Mouse (Mus musculus): Measurements from ENCODE around the gene Itpr2. TPM values are rescaled to one million over a fixed set of nuclear protein-coding genes. Genes with fewer than 3 reads are reported as not detected.

Itpr2 gene
- polyA plus RNA-seq, 1 experiment from 2014 or later, result 31.2 TPM

DNA sequence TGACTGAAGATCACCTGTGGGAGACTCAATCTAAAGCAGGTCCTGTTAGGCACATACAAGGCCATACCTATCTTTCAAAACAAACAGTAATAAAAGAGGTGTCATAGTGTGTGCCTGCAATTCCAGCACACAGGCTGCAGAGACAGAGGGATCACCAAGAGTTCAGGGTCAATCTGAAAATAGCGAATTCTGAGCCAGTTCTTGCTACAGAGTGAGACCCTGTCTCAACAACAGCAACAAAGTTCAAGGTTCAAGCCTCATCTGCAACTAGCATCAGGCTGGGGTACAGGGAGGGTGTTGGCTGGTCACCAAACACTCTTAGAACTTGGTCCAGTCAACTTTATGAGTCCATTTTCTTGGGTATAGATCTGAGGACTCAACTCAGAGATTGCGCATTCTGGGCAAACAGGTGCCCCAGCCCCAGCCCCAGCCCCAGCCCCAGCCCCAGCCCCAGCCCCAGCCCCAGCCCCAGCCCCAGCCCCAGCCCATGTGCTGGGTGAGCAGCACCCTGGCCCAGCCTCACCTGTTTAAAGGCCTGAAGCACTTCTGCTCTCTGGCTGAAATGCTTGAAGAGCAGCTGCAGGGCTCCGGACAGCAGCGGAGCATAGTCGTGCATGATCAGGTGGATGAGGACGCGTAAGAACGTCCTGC lies 155.4 kb downstream of the Itpr2 start:
- Histone ChIP-seq H3K4me1 (peaks cover 10% of the 10 kb centered on the region), H3K27me3 (replicated peaks) (no peaks in the 10 kb centered on the region), H3K4me2 (no peak overlapping the region), H3K4me3 (no peak overlapping the region), H3K36me3 (peaks cover 56% of the 10 kb centered on the region), H3K9ac (no peak overlapping the region), H3K27ac (replicated peaks) (no peak overlapping the region), H3K9me3 (no peaks in the 10 kb centered on the region)
- WGBS, result 88% methylated on average over 8 of the region's 8 CpGs
- ATAC-seq (ENCODE audit: extremely low read depth, insufficient number of reproducible peaks, low FRiP score, low TSS enrichment), result no peak

- no peak overlapping the region for H3K4me2 ChIP-seq
- peaks cover 45% of the 10 kb centered on the region for H3K36me3 ChIP-seq
- no peaks in the 10 kb centered on the region for H3K9me3 ChIP-seq
- 86% methylated on average over 3 of the region's 3 CpGs for WGBS
- H3K4me1 ChIP-seq, result peaks cover 10% of the 10 kb centered on the region
- H3K27me3 ChIP-seq (replicated peaks), result no peaks in the 10 kb centered on the region
- H3K27ac ChIP-seq (replicated peaks), result no peak overlapping the region
- H3K9ac ChIP-seq, result no peak overlapping the region
- ATAC-seq (ENCODE audit: extremely low read depth, insufficient number of reproducible peaks, low FRiP score, low TSS enrichment), result no peak
- H3K4me3 ChIP-seq, result no peak overlapping the region
These were observed 157.3 kb downstream of the Itpr2 start for GRCm38 (mm10) chr6:146344732-146345131.

DNA sequence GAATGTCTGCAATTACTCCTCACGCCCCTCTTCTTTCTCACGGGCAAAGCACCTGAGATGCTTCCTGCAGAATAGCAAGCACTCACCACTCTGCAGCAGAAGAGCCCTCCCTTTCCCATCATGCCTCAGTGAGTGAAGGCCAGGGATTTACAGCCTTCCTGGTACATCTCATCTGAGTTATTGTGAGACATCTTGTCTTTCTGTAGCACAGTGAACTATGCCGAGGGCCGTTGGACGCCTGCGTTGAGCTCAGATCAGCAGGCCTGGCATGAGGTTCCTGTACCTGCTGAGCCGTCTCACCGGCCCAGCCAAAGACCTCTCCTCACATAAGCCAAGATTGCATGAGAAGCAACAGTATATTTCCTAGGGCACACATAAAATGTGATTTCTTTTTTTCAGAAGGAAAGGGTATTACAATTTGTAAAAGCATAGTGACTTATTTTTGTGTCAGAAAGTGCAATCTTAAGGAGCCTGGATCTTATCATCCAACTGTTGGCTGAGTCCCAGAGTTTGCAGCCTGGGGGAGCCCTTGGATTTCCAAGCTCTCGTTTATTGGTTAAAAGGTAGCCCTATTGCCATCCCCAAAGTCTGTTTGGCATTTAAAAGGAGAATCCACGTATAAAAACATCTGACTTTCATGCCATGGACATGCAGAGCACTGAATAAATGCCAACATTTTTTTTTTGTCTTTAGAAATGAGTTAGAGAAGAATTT lies 158.2 kb downstream of the Itpr2 start:
- ATAC-seq (ENCODE audit: extremely low read depth, insufficient number of reproducible peaks, low FRiP score, low TSS enrichment), result no peak
- peaks cover 39% of the 10 kb centered on the region for H3K36me3 ChIP-seq
- H3K9me3 ChIP-seq, result no peaks in the 10 kb centered on the region
- peak overlapping the region; percentile 10; the same call in 1 of the 2 replicates for H3K9ac ChIP-seq
- H3K27ac ChIP-seq (replicated peaks), result 0 out of 2 replicates have a peak overlapping the region, but pooled peaks have one; percentile 1
- peaks cover 19% of the 10 kb centered on the region for H3K4me1 ChIP-seq
- H3K4me2 ChIP-seq, result no peak overlapping the region
- no peak overlapping the region for H3K4me3 ChIP-seq
- no peaks in the 10 kb centered on the region for H3K27me3 ChIP-seq (replicated peaks)
- 51% methylated on average over 10 of the region's 10 CpGs for WGBS

DNA sequence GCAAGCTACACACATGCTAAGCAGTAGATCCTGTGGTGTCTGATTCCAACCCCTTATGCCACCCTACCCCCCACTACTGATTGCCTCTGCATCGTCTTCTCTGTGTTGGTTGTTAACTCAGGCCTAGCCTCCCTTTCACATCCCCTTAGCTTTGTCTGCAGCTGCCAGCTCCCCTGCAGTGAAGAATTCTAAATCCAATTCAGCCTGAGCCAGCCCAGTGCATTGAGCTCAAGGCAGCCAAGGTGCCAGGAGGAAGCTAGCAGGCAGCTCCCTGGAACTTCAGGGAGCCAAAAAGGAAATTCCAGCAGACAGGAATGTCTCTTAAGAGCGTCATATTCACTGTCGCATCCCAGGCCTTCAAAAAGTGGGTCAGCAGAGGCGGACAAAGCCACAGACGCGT lies 159.0 kb downstream of the Itpr2 start:
- no peak overlapping the region for H3K27ac ChIP-seq (replicated peaks)
- peaks cover 41% of the 10 kb centered on the region for H3K36me3 ChIP-seq
- WGBS, result 42% methylated on average over 6 of the region's 6 CpGs
- H3K9ac ChIP-seq, result no peak overlapping the region
- no peaks in the 10 kb centered on the region for H3K27me3 ChIP-seq (replicated peaks)
- no peak overlapping the region for H3K4me2 ChIP-seq
- peaks cover 27% of the 10 kb centered on the region for H3K4me1 ChIP-seq
- ATAC-seq (ENCODE audit: extremely low read depth, insufficient number of reproducible peaks, low FRiP score, low TSS enrichment), result no peak
- H3K4me3 ChIP-seq, result no peak overlapping the region
- H3K9me3 ChIP-seq, result no peaks in the 10 kb centered on the region

DNA sequence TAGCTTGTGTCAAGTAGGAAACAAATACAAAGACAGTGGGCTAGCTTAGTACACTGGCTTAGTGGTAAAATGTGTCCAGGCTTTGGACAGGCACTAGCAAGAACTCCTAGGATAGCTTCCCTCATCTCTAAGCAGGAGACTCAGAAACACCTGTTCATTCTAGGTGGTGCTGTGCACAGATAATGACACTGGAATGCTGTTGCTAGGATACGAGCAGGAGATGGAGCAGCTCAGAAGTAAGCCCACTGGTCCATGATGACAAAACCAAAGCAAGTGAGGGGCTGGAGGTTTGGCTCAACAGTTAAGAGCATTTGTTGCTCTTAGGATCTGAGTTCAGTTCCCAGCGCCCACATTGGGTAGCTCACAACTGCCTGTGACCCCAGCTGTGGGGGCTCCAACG lies 160.1 kb downstream of the Itpr2 start:
- no peak overlapping the region for H3K9ac ChIP-seq
- peaks cover 33% of the 10 kb centered on the region for H3K36me3 ChIP-seq
- ATAC-seq (ENCODE audit: extremely low read depth, insufficient number of reproducible peaks, low FRiP score, low TSS enrichment), result no peak
- H3K9me3 ChIP-seq, result no peaks in the 10 kb centered on the region
- no peak overlapping the region for H3K27ac ChIP-seq (replicated peaks)
- peaks cover 36% of the 10 kb centered on the region for H3K4me1 ChIP-seq
- H3K4me3 ChIP-seq, result no peak overlapping the region
- no peaks in the 10 kb centered on the region for H3K27me3 ChIP-seq (replicated peaks)
- WGBS, result 80% methylated on average over 3 of the region's 3 CpGs
- H3K4me2 ChIP-seq, result no peak overlapping the region

GRCm38 (mm10) chr6:146341413-146341812 lies 160.6 kb downstream of the Itpr2 start:
- 82% methylated on average over 3 of the region's 3 CpGs for WGBS
- peaks cover 28% of the 10 kb centered on the region for H3K36me3 ChIP-seq
- no peak overlapping the region for H3K9ac ChIP-seq
- H3K4me3 ChIP-seq, result no peak overlapping the region
- no peak for ATAC-seq (ENCODE audit: extremely low read depth, insufficient number of reproducible peaks, low FRiP score, low TSS enrichment)
- H3K9me3 ChIP-seq, result no peaks in the 10 kb centered on the region
- peaks cover 39% of the 10 kb centered on the region for H3K4me1 ChIP-seq
- no peak overlapping the region for H3K4me2 ChIP-seq
- H3K27ac ChIP-seq (replicated peaks), result no peak overlapping the region
- no peaks in the 10 kb centered on the region for H3K27me3 ChIP-seq (replicated peaks)

GRCm38 (mm10) chr6:146340951-146341350 lies 161.1 kb downstream of the Itpr2 start:
- no peaks in the 10 kb centered on the region for H3K9me3 ChIP-seq
- peaks cover 42% of the 10 kb centered on the region for H3K4me1 ChIP-seq
- no peaks in the 10 kb centered on the region for H3K27me3 ChIP-seq (replicated peaks)
- H3K36me3 ChIP-seq, result peaks cover 28% of the 10 kb centered on the region
- ATAC-seq (ENCODE audit: extremely low read depth, insufficient number of reproducible peaks, low FRiP score, low TSS enrichment), result no peak
- no peak overlapping the region for H3K9ac ChIP-seq
- H3K4me2 ChIP-seq, result no peak overlapping the region
- WGBS, result 78% methylated on average over 5 of the region's 5 CpGs
- H3K4me3 ChIP-seq, result no peak overlapping the region
- no peak overlapping the region for H3K27ac ChIP-seq (replicated peaks)

DNA sequence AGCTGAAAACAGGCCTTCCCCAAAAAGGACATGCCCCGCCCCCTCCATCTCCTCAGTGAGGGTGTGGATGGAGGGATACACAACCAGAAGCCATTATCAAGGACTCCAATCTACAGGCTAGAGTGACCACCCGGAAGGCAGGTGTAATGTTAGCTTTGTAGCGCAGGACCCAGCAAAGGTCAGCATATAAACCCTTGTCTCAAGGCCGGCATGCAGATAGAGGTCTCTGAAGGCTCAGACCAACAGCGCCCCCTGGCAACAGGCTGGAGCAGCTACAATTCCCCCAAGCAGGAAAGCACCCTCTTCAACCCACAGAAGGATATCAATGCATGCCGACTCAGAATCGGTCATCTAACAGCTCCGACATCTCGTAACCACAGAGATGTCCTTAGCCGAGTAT lies 162.2 kb downstream of the Itpr2 start:
- WGBS, result 47% methylated on average over 10 of the region's 10 CpGs
- no peak for ATAC-seq (ENCODE audit: extremely low read depth, insufficient number of reproducible peaks, low FRiP score, low TSS enrichment)

GRCm38 (mm10) chr6:146337237-146337636 lies 164.8 kb downstream of the Itpr2 start:
- Histone ChIP-seq H3K27ac (replicated peaks) (peak overlapping the region; percentile 51), H3K9ac (no peak overlapping the region), H3K4me1 (peaks cover 33% of the 10 kb centered on the region), H3K4me2 (peak overlapping the region; percentile 7; the same call in 1 of the 2 replicates), H3K4me3 (no peak overlapping the region), H3K27me3 (replicated peaks) (no peaks in the 10 kb centered on the region), H3K36me3 (peaks cover 25% of the 10 kb centered on the region), H3K9me3 (no peaks in the 10 kb centered on the region)
- ATAC-seq (ENCODE audit: extremely low read depth, insufficient number of reproducible peaks, low FRiP score, low TSS enrichment), result no peak
- WGBS, result 47% methylated on average over 7 of the region's 7 CpGs

More for the DNA sequence above, 162.2 kb downstream of the Itpr2 start:
- Histone ChIP-seq H3K9me3 (no peaks in the 10 kb centered on the region), H3K27me3 (replicated peaks) (no peaks in the 10 kb centered on the region), H3K4me1 (peaks cover 42% of the 10 kb centered on the region), H3K4me3 (no peak overlapping the region), H3K27ac (replicated peaks) (no peak overlapping the region), H3K4me2 (no peak overlapping the region), H3K9ac (no peak overlapping the region), H3K36me3 (peaks cover 31% of the 10 kb centered on the region)

- ATAC-seq (ENCODE audit: extremely low read depth, insufficient number of reproducible peaks, low FRiP score, low TSS enrichment), result no peak
- peaks cover 46% of the 10 kb centered on the region for H3K4me1 ChIP-seq
- WGBS, result 89% methylated on average over 9 of the region's 9 CpGs
- H3K4me2 ChIP-seq, result no peak overlapping the region
- no peak overlapping the region for H3K27ac ChIP-seq (replicated peaks)
- no peaks in the 10 kb centered on the region for H3K27me3 ChIP-seq (replicated peaks)
- H3K4me3 ChIP-seq, result no peak overlapping the region
- H3K9me3 ChIP-seq, result no peaks in the 10 kb centered on the region
- H3K9ac ChIP-seq, result no peak overlapping the region
- peaks cover 21% of the 10 kb centered on the region for H3K36me3 ChIP-seq
These were observed 166.8 kb downstream of the Itpr2 start for GRCm38 (mm10) chr6:146335191-146335590.

DNA sequence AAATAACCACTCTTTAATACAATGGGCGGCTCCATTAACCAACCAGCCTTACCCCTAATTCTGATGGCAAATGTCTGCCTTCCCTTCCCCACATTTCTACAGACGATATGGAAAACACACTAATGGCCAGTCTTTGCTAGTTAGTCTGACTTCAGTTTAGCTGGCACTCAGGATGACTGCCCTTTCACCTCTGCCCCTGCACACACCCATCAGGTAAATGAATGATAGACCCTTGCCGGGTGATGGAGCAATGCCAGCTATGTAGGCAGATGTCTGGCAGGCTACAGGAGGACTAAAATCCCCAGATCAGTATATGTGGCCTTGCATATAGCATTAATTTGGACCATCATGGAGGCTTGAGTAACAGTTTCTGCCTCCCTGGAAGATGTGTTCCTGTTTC lies 168.5 kb downstream of the Itpr2 start:
- WGBS, result 88% methylated on average over 3 of the region's 3 CpGs
- Histone ChIP-seq H3K9ac (no peak overlapping the region), H3K4me2 (no peak overlapping the region), H3K36me3 (peaks cover 34% of the 10 kb centered on the region), H3K27ac (replicated peaks) (no peak overlapping the region), H3K4me3 (no peak overlapping the region), H3K27me3 (replicated peaks) (no peaks in the 10 kb centered on the region), H3K4me1 (peaks cover 34% of the 10 kb centered on the region), H3K9me3 (no peaks in the 10 kb centered on the region)
- ATAC-seq (ENCODE audit: extremely low read depth, insufficient number of reproducible peaks, low FRiP score, low TSS enrichment), result no peak
